Mouse (Mus musculus): ENCODE data around the gene Tmem45b.
"Not testable (repeated sequence)": the region's sequence is repeated elsewhere in the genome, so short reads cannot be mapped to it uniquely, and the experiment has no call there.

Tmem45b gene

GRCm38 (mm10) chr9:31463692-31464474, at the start of gene Tmem45b:
Gene Tmem45b, minus strand, starts transcription at chr9:31464462.
- DNase-seq = no peak

DNA sequence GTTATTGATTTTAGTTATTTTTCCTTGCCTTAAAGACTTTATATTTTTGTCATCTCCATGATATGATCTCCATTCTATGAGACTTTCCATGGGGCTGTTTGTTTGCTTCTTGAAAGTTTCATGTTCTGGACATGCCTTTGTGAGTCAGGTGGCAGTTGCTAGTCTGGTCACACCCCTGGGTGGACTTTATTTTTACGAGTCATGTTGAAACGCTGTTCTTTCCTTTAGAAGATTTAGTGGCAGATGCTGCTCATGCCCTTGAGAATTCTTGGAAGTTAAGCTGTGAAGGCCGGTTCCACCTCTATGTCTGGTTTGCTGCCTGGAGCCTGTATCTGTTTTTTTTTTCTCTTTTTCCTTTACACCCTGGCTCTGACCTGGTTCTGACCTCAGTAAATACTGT, 43.9 kb upstream of the Tmem45b start:
- DNase-seq = no peak

DNA sequence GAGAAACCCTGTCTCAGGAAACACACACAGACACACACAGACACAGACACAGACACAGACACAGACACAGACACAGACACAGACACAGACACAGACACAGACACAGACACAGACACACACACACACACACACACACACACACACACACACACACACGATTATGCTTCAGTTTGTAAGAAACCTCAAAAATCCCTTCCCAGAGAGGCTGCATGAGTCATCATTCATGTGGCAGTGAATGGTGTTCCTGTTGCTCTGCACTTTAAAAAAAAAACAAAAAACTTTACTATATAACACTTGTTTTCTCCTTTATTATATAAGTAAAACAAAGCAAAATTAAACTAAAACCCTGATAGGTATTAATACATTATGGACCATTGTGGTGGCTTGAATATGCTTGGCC, 37.0 kb upstream of the Tmem45b start:
- DNase-seq = not testable (repeated sequence)

DNA sequence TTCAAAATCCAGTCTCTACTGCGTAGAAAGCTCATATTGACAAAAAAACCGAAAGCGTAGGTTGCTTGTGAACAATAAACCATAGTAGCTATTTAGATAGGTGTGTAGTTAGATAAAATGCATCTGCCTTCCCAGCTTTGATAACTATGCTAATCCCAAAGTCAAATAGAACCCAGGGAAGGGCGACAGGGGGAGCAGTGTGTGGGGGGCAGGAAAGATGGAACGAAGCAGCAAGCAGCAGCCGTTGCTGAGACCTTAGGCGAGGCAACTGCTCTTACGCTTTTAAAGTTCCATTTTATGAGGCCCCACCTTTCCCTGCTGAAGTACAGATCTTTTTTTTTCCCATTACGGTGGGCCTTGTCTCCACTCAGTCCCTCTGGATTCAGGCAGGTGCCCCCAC, 1.1 kb downstream of the Tmem45b start:
- no peak for DNase-seq

- DNase-seq = no peak
Observed at GRCm38 (mm10) chr9:31454356-31454755, 9.9 kb downstream of the Tmem45b start.

DNA sequence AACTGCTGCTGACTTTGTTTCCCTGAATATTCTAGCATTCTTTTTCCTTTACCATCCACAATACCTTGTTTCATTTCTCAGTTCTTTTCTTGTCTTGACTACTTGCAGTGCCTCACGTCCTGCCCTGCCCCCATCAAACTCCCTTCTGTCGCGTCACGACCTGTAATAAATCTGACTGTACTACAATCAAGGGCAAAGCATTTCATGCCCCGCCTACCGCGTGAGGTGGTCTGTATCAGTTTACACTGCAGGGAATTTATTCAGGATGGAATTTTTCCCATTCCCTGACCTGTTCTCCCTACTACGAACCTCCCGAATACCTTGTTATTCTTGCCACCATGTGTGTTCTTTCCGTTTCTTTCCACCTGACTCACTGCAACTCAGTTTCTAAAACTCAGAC, 12.1 kb downstream of the Tmem45b start:
- no peak for DNase-seq

DNA sequence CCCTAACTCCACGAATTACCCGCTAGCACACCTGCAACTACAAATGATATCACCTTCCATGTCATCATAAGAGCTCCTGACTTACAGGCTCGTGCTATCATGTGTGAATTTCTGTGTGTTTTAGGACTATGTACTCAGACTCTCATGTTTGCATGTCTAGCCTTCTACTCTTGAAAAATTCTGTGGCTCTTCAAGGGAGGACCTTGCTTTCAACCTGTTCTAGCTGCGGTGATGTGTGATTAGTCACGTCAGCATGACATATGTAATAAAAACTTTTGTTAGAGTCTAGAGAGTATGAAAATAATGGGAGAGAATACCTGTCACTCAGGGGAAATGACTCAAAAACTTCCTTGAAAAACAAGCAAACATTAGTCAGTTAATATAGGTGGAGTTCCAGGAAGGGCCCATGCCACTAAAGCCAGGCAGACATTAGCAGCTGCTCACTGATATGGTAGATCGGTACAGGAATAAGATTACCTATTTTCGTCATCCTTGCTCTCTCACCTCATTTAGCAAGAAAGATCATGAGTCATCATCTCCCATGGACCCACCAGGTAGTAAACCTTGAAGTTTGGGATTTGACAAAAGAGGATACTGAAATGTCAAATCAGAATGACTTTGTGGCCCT, 15.0 kb downstream of the Tmem45b start:
- no peak for DNase-seq

DNA sequence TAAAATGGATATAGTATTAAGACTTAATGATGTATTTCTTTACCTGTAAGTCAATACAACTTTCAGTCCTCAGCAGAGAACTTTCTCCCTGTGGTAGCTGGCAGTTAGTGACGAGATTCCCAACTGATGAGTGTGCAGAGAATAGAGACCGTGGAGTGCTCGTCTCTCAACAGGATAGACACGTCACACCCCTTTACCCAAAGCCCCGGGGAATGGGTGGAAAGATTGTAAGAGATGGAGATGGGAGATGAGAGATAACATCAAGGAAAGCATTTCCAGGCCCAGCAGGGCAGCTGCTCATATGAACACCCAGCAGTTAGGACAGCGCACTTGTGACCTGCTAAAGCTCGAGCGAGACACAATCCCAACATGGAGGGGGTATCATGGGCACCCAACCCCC, 20.0 kb downstream of the Tmem45b start:
- no peak for DNase-seq

DNA sequence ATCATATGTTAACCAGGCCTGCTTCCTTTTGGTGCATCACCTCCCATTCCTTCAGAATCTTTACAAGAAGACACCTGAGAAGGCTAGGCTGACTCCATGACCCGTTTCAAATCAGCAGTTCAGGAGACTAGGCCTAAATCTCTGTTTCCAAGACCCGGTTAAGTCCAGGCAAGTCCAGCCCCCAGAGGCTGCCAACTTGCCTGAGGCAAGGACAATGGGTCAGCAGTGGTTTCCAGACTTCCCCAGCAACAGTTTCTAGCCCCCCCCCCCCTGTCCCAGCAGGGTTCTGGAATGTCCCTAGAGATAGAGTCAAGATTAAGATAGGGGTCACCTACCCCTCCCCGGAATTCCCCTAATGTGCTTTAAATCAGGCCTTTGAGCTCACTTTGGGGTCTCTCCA, 22.8 kb downstream of the Tmem45b start:
- DNase-seq = no peak

- DNase-seq = no peak
Observed at GRCm38 (mm10) chr9:31440366-31440765, 23.9 kb downstream of the Tmem45b start.

- DNase-seq = no peak
Observed at GRCm38 (mm10) chr9:31439341-31439740, 24.9 kb downstream of the Tmem45b start.

- DNase-seq = no peak
Observed at GRCm38 (mm10) chr9:31438834-31439233, 25.4 kb downstream of the Tmem45b start.

GRCm38 (mm10) chr9:31437861-31438260, 26.4 kb downstream of the Tmem45b start:
- no peak for DNase-seq

DNA sequence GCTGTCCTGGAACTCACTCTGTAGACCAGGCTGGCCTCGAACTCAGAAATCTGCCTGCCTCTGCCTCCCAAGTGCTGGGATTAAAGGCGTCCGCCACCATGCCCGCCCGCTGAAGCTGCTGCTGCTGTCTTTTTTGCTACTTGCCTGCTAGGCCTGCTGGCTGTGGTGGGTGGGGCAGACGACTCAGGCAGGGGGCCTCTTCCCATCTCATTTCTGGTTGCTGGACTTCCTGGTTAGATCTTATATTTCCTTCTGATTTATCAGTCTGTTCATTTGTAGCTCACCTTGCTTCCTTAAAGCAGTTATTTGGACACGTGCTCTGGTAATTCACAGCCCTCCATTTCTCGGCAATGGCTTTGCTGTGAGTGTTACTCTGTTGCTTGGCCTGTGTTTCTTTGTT, 28.8 kb downstream of the Tmem45b start:
- DNase-seq = no peak

GRCm38 (mm10) chr9:31433431-31433830, 30.8 kb downstream of the Tmem45b start:
- no peak for DNase-seq

DNA sequence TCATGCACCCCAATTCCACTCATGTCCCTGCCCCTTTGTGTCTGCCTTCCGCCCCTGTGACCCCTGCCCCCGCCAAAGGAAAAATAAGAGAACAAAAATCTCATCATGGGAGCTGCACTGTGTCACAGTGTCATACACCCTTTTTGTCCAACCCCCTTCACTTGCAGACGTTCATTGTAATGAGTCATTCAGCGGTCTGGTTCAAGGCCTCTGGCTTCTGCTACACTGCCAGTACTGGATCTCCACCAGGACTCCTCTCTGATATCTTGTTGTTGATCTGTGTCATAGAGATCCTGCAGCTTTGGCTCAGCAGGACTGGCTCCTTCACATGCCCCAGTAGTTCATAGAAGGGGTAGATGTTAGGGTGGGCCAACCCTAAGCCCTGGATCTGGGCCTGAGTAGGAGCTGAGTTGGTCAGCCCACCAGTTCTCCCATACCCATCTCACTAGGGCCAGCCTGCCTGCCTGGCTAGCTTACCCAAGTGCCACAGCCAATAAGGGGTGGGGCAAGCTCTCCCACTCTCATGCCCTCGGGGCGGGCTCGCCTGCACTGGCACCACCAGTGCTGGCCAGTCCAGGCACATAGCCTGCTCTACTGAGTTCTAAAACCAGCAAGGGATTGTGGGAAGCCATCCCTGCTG, 31.8 kb downstream of the Tmem45b start:
- DNase-seq = no peak

DNA sequence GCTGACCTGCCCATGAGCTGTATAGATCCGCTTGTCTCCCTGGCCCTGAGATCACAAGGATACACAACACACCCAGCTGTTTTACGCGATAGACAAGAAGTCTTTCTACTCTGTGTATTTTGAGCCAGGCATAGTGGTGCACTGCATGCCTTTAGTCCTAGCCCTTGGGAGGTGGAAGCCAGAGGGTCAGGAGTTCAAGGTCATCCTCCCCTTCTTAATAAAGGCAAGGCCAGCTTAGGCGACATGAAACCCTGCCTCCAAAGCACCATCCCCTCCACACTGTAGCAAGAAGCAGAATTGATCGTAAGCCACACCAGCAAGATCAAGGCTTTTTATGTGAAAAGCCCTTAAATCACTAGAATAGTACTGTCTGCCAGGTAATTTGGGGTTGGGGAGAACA, 32.5 kb downstream of the Tmem45b start:
- DNase-seq = no peak

GRCm38 (mm10) chr9:31430011-31430410, 34.3 kb downstream of the Tmem45b start:
- no peak for DNase-seq

DNA sequence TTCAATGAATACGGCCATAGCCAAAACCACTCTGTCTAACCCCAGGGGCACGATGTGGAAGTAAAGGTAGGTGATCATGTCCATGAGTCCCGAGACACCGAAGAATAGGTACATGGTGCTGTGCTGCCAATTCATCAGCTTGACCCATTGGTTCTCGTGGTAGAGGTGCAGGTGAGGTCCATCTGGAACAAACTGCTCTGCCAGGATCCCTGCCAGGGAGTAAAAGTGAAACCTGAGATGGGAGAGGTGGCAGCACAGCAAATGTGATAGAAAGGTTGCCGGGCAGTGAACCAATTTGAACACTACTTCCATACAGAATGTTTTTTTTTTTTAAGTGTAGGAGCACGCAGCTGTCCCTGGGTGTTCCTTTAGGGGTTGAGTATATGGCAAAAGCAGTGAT, 35.3 kb downstream of the Tmem45b start:
- no peak for DNase-seq

- DNase-seq = no peak
Observed at GRCm38 (mm10) chr9:31422143-31422542, 42.1 kb downstream of the Tmem45b start.

- no peak for DNase-seq
Observed at GRCm38 (mm10) chr9:31418821-31419220, 45.4 kb downstream of the Tmem45b start.

DNA sequence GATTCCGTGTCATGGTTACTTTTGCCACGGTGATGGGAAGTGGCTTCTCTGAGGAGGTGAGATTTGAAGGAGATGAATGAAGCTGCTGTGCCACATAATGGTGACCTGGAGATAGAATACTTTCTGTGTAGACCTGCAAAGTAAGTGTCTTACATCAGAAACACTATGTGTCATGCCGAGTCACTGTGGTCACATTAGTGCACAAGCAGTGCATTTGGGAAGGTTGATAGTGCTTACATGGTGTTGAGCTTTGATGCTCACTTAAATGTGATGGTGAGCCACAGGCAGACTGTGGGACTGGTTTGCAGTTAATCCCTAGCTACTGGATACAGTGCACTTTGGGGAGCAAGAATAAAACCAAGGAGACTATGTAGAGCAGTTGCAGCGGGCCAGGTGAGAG, 52.1 kb downstream of the Tmem45b start:
- no peak for DNase-seq

GRCm38 (mm10) chr9:31405217-31405616, 59.0 kb downstream of the Tmem45b start:
- peak in 1 of 2 experiments; percentile 11 for DNase-seq

DNA sequence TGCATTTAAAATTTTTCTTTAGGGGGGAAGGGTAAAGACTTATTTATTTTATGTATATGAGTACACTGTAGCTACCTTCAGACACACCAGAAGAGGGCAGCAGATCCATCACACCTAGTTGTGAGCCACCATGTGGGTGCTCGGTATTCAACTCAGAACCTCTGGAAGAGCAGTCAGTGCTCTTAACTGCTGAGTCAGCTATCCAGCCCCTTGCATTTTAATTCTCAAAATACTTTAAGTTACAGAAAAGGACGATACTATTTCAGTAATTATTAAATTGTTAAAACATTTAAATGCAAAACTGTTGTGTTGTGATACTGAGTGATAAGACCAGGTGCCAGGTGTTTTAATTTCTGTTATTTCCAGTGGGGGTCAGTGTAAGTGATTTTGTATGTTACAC, 60.0 kb downstream of the Tmem45b start:
- no peak for DNase-seq
